Mouse (Mus musculus): Measurements from ENCODE around the gene Ubc. TPM values are rescaled to one million over a fixed set of nuclear protein-coding genes. Genes with fewer than 3 reads are reported as not detected.
A peak's percentile ranks its signal among the peaks of the same experiment; 100 is the strongest.

Ubc gene
- total and polyA plus RNA-seq, 2 experiments = 634 to 990 TPM

- Histone ChIP-seq H3K79me2 (ENCODE audit: control insufficient read depth, insufficient read depth, low read length) (no peaks in the 10 kb centered on the region), H3K27ac (replicated peaks; ENCODE audit: insufficient read depth, low read depth, low read length) (no peak overlapping the region), H3K36me3 (ENCODE audit: control insufficient read depth, insufficient read depth, low read length) (no peaks in the 10 kb centered on the region), H3K27me3 (ENCODE audit: control insufficient read depth, insufficient read depth, low read length) (no peaks in the 10 kb centered on the region), H3K4me3 (ENCODE audit: insufficient read depth, low read depth, low read length) (no peak overlapping the region), H3K9ac (ENCODE audit: low read depth, low read length) (no peak overlapping the region), H3K4me1 (ENCODE audit: control insufficient read depth, insufficient read depth, low read length) (no peaks in the 10 kb centered on the region)
- no peak for DNase-seq (ENCODE audit: extremely low read depth, low read depth, low spot score)
- TF ChIP-seq CTCF (IDR thresholded peaks at IDR 0.05; ENCODE audit: low read depth, low read length) (no peak), POLR2A (IDR thresholded peaks at IDR 0.05; ENCODE audit: extremely low read depth, insufficient read depth, low read length) (no peak)
- 83% methylated on average over 7 of the region's 7 CpGs for WGBS
Observed at GRCm38 (mm10) chr5:125354885-125355492, 35.0 kb downstream of the Ubc start.

GRCm38 (mm10) chr5:125352781-125353294 is 37.2 kb downstream of the Ubc start:
- peak; percentile 42 for TF ChIP-seq CTCF (IDR thresholded peaks at IDR 0.05; ENCODE audit: low read depth, low read length)
- no peak for TF ChIP-seq POLR2A (IDR thresholded peaks at IDR 0.05; ENCODE audit: extremely low read depth, insufficient read depth, low read length)
- no peak for DNase-seq (ENCODE audit: extremely low read depth, low read depth, low spot score)
- no peaks in the 10 kb centered on the region for H3K36me3 ChIP-seq (ENCODE audit: control insufficient read depth, insufficient read depth, low read length)
- H3K4me1 ChIP-seq (ENCODE audit: control insufficient read depth, insufficient read depth, low read length) = peaks cover 6% of the 10 kb centered on the region
- 95% methylated on average over 5 of the region's 5 CpGs for WGBS
- H3K79me2 ChIP-seq (ENCODE audit: control insufficient read depth, insufficient read depth, low read length) = no peaks in the 10 kb centered on the region
- no peaks in the 10 kb centered on the region for H3K27me3 ChIP-seq (ENCODE audit: control insufficient read depth, insufficient read depth, low read length)
- H3K27ac ChIP-seq (replicated peaks; ENCODE audit: insufficient read depth, low read depth, low read length) = no peak overlapping the region
- H3K9ac ChIP-seq (ENCODE audit: low read depth, low read length) = no peak overlapping the region
- no peak overlapping the region for H3K4me3 ChIP-seq (ENCODE audit: insufficient read depth, low read depth, low read length)

GRCm38 (mm10) chr5:125351939-125352338 is 38.1 kb downstream of the Ubc start:
- WGBS = 93% methylated on average over 5 of the region's 5 CpGs
- no peak overlapping the region for H3K4me3 ChIP-seq (ENCODE audit: insufficient read depth, low read depth, low read length)
- no peaks in the 10 kb centered on the region for H3K27me3 ChIP-seq (ENCODE audit: control insufficient read depth, insufficient read depth, low read length)
- no peak overlapping the region for H3K27ac ChIP-seq (replicated peaks; ENCODE audit: insufficient read depth, low read depth, low read length)
- H3K4me1 ChIP-seq (ENCODE audit: control insufficient read depth, insufficient read depth, low read length) = peaks cover 6% of the 10 kb centered on the region
- no peak for TF ChIP-seq CTCF (IDR thresholded peaks at IDR 0.05; ENCODE audit: low read depth, low read length)
- TF ChIP-seq POLR2A (IDR thresholded peaks at IDR 0.05; ENCODE audit: extremely low read depth, insufficient read depth, low read length) = no peak
- DNase-seq (ENCODE audit: extremely low read depth, low read depth, low spot score) = no peak
- H3K79me2 ChIP-seq (ENCODE audit: control insufficient read depth, insufficient read depth, low read length) = no peaks in the 10 kb centered on the region
- H3K36me3 ChIP-seq (ENCODE audit: control insufficient read depth, insufficient read depth, low read length) = no peaks in the 10 kb centered on the region
- no peak overlapping the region for H3K9ac ChIP-seq (ENCODE audit: low read depth, low read length)

- no peak for TF ChIP-seq POLR2A (IDR thresholded peaks at IDR 0.05; ENCODE audit: extremely low read depth, insufficient read depth, low read length)
- no peaks in the 10 kb centered on the region for H3K27me3 ChIP-seq (ENCODE audit: control insufficient read depth, insufficient read depth, low read length)
- no peak overlapping the region for H3K4me3 ChIP-seq (ENCODE audit: insufficient read depth, low read depth, low read length)
- H3K36me3 ChIP-seq (ENCODE audit: control insufficient read depth, insufficient read depth, low read length) = no peaks in the 10 kb centered on the region
- H3K27ac ChIP-seq (replicated peaks; ENCODE audit: insufficient read depth, low read depth, low read length) = no peak overlapping the region
- no peak overlapping the region for H3K9ac ChIP-seq (ENCODE audit: low read depth, low read length)
- no peaks in the 10 kb centered on the region for H3K79me2 ChIP-seq (ENCODE audit: control insufficient read depth, insufficient read depth, low read length)
- peaks cover 6% of the 10 kb centered on the region for H3K4me1 ChIP-seq (ENCODE audit: control insufficient read depth, insufficient read depth, low read length)
- 88% methylated on average over 8 of the region's 8 CpGs for WGBS
- no peak for DNase-seq (ENCODE audit: extremely low read depth, low read depth, low spot score)
Observed at GRCm38 (mm10) chr5:125351057-125351456, 38.9 kb downstream of the Ubc start.

GRCm38 (mm10) chr5:125349391-125349790 is 40.6 kb downstream of the Ubc start:
- Histone ChIP-seq H3K27ac (replicated peaks; ENCODE audit: insufficient read depth, low read depth, low read length) (no peak overlapping the region), H3K4me3 (ENCODE audit: insufficient read depth, low read depth, low read length) (no peak overlapping the region), H3K9ac (ENCODE audit: low read depth, low read length) (no peak overlapping the region), H3K79me2 (ENCODE audit: control insufficient read depth, insufficient read depth, low read length) (no peaks in the 10 kb centered on the region), H3K27me3 (ENCODE audit: control insufficient read depth, insufficient read depth, low read length) (no peaks in the 10 kb centered on the region), H3K36me3 (ENCODE audit: control insufficient read depth, insufficient read depth, low read length) (no peaks in the 10 kb centered on the region), H3K4me1 (ENCODE audit: control insufficient read depth, insufficient read depth, low read length) (peaks cover 6% of the 10 kb centered on the region)
- 89% methylated on average over 3 of the region's 3 CpGs for WGBS
- TF ChIP-seq POLR2A (IDR thresholded peaks at IDR 0.05; ENCODE audit: extremely low read depth, insufficient read depth, low read length) (no peak), CTCF (IDR thresholded peaks at IDR 0.05; ENCODE audit: low read depth, low read length) (no peak)
- DNase-seq (ENCODE audit: extremely low read depth, low read depth, low spot score) = no peak

GRCm38 (mm10) chr5:125348487-125348886 is 41.5 kb downstream of the Ubc start:
- Histone ChIP-seq H3K4me1 (ENCODE audit: control insufficient read depth, insufficient read depth, low read length) (peaks cover 6% of the 10 kb centered on the region), H3K79me2 (ENCODE audit: control insufficient read depth, insufficient read depth, low read length) (no peaks in the 10 kb centered on the region), H3K4me3 (ENCODE audit: insufficient read depth, low read depth, low read length) (no peak overlapping the region), H3K9ac (ENCODE audit: low read depth, low read length) (no peak overlapping the region), H3K27ac (replicated peaks; ENCODE audit: insufficient read depth, low read depth, low read length) (peak overlapping the region; percentile 46; the same call in 1 of the 2 replicates), H3K36me3 (ENCODE audit: control insufficient read depth, insufficient read depth, low read length) (no peaks in the 10 kb centered on the region), H3K27me3 (ENCODE audit: control insufficient read depth, insufficient read depth, low read length) (no peaks in the 10 kb centered on the region)
- TF ChIP-seq CTCF (IDR thresholded peaks at IDR 0.05; ENCODE audit: low read depth, low read length) = peak; percentile 92
- no peak for TF ChIP-seq POLR2A (IDR thresholded peaks at IDR 0.05; ENCODE audit: extremely low read depth, insufficient read depth, low read length)
- WGBS = 32% methylated on average over 8 of the region's 8 CpGs
- DNase-seq (ENCODE audit: extremely low read depth, low read depth, low spot score) = peak; percentile 64

Data from liver, adult 2 months (tissue).